Mouse (Mus musculus): ENCODE measurements around the gene Cyp2d11. TPM values are rescaled to one million over a fixed set of nuclear protein-coding genes. Genes with fewer than 3 reads are reported as not detected.

Gene Cyp2d11
- total RNA-seq, 2 experiments from 2014 or later: 0.63 TPM; not detected in 1

DNA sequence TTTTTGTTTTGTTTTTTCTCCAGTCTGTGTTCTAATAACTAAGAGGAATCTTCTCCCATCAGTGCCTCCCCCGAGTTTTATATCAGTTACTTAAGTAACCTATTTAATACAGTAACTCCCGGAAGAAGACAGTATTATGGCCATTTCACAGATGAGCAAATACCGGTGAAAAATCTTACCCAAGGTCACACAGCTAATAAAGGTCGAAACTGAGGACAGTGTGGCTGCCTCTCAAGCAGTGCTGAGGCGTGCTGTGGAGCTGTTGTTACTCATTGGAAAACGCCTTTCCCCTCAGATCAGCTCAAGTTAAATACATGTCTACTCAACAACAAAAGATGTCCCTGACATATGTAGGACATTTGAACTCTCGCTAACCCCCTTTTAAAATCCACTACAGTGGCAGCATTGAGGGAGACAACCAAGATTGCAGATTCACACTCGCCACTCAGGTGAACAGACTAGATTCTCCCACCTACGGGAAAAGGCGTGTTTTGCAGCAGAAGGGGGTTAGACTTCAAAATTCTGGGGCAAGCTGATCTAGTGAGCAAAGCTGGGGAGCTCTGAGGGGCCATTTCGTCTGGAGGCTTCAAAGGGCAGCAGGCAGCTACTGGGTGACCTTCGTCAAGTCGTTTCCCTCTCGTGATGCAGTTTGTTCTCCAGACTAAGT lies 40.6 kb downstream of the Cyp2d11 start:
- no peak for DNase-seq (ENCODE audit: low spot score in 2 of 2)

DNA sequence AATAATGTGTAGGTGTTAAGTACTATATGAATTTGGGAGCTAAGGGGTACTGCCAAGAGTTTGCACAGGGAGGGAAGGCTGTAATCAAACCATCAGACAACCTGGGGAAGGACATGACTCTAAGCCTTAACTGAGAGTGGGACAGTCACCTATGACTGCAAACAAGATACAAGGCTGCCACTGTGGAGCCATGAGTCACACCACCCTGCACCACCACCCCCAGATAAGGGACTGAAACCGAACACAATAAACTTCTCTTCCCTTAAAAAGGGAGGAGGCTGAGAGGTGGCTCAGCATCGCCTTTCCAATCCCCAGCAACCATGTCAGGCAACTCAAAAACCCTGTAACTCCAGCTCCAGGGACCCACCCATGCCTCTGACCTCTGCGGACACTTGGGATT lies 42.3 kb downstream of the Cyp2d11 start:
- no peak for DNase-seq (ENCODE audit: low spot score in 2 of 2)

DNA sequence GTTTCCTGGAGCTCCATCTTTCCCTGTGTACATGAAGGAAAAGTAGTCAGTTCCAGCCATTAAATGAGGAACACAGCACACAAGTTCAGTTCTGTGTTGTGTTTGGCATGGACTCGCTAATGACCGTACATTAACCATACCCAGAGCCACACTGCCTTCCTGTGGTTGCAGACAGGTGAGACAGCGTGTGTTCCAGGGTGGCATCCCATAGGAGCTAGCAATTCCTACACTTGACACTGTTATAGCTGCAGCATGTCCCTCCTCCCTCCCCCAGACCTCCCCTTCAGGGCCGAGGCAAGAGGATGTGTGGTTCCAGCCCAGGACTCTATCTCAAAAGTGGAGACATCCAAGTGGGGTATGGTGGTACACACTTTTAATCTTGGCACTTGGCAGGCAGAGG lies 43.5 kb downstream of the Cyp2d11 start:
- DNase-seq (ENCODE audit: low spot score in 2 of 2): no peak

DNA sequence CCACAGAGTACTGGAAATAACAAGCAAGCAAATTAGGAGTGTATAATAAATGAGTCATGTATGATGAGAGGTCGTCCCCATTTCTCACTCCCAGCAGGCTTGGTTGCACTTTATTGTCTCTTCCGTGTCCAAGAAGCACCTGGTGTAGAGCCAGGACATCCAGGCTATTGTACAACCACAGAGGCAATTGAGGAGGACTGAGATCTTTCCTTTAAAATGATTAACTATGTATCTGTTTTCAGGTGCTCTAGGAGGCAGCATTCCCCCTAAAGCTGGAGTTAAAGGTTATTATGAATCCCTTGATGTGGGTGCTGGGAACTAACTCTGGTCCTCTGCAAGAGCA lies 44.9 kb downstream of the Cyp2d11 start:
- no peak for DNase-seq (ENCODE audit: low spot score in 2 of 2)

DNA sequence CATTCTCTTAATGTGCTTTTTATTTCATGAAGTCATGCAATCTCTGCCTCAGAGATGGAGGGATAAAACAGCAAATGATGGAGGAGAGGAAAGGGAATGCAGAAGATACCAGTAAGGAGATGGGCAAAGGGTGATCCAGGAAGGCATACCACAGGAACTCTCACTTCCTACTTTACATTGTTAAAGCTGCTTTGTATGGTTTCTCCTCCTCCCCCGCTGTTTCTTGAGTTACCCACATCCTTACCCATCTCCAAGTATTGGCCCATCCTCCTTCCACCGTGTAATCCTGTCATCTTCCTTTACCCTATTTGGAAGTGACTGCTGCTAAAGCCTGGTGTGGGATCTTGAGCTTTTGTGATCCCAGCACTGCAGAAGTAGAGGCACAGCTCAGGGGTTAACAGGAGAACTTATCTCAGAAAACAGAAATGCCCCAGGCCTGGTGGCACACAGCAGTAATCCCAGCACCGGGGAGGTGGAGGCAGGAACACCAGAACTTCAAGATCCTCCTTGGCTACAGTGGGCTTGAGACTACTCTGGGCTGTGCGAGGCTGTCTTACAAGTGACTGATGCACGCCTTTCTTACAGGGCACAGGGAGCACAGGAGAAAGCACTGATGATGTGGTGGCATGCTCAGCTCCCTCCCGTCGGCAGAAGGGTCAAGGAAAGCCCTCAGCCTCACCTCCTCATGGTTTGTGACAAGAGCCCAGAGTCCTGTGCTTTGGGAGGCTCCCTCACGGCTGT lies 45.4 kb downstream of the Cyp2d11 start:
- DNase-seq (ENCODE audit: low spot score in 2 of 2): no peak

DNA sequence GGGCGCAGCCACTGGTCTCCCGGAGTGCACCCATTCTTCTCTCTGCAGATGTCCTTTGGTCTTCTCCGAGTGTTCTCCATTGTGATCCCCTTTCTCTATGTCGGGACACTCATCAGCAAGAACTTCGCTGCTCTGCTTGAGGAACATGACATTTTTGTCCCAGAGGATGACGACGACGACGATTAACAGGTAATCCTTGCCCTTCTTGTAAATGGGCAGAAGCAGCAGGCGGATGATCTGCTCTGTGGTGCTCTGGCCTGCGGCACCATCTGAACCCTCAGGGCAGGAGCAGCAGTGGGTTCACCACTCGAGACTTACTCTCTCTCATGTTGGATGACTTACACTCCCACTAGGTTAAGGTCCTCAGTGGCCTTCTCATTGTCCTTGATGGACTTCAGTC lies 46.0 kb downstream of the Cyp2d11 start:
- DNase-seq (ENCODE audit: low spot score in 2 of 2): no peak

DNA sequence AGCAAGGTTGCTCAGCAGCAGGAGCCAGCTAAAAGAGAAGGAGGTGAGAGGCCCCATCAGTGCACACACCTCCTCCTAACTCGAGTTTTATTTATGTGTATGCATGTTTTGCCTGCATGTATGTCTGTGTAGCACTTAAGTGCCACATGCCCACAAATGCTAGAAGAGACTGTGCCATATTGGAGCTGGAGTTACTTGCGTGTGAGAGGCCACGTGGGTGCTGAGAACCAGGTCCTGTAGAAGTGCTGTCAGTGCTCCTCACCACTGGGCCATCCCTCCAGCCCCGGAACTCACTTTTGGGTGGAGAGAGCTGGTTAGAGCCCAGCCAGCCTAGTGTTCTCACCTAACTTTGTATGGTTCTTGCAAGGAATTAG lies 46.5 kb downstream of the Cyp2d11 start:
- DNase-seq (ENCODE audit: low spot score in 2 of 2): no peak

DNA sequence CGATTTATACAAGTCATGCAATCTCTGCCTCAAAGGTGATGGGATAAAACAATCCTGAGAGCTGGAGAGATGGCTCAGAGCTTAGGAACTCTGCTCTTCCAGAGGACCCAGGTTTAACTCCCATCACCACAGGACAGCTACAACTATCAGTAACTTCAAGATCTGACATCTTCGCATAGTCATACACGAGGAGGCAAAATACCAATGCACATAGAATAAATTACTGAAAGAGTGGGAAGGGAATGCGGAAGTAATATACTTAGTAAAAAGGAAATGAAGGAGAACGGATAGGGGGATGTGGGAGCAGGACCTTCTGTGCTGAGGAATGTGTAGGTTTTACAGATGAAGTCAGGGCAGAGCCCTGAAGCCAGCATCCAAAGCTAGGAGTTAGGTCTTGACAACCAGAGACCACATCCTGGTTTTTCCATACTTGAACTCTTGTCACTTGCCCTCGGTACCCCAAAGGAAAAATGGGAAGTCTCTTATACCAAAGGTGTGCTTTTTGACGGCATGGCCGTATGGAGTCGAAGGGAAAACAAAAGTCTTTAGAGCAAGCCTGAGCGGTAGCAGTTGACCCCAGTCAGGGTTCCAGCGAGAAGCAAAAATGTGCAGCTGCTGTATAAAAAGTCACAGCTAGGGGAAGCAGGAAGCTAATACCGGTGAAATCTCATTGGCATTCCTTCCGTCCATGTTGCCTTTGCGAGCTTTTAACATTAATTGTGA lies 47.1 kb downstream of the Cyp2d11 start:
- DNase-seq (ENCODE audit: low spot score in 2 of 2): no peak

DNA sequence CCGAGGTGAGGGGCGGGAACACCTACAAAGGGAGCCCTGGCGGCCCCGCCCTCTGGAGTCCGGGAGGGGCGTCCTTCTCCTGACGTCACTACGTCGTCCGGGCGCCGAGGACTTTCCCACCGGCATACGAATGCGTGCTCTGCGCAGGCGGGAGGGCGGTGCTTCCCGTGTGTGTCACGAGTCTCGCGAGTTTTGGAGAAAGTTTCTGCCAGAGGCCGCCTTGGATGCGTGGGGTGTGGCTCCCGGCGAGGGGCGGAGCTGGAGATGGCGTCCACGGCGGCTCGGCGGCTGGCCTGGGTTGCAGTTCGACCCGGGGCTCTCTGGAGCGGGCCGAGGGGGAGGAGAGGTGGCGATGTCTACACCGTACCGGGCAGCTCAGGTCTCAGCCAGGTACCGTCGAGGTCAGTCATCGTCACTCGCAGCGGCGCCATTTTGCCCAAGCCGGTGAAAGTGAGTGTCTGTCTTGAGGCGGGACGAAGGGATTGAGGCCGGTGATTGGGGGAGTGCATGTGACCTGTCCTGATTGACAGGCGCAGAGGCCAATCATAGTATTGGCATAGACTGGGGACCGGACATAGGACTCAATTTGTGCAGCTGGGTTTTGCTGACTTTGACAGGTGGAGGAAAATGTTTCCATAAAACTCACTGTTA lies 47.9 kb downstream of the Cyp2d11 start:
- peak; percentile 94 for DNase-seq (ENCODE audit: low spot score in 2 of 2)

DNA sequence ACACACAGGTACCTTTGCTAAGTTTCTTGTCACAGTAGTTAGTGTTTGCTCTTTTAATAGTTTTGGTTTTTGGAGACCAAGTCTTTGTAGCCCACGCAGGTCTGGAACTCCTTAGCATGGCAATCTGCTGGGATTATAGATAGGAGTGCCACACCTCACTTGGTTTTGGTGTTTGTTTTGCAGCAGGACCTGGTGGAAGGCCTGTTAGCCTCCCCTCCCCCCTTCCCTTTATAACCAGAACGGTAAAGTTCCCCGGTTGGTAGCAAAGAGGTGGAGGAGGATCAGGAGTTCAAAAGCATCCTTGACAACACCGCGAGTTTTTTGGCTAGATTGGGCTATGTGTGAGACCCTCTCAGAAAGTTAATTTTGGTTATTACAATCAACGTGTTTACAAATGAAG lies 48.9 kb downstream of the Cyp2d11 start:
- no peak for DNase-seq (ENCODE audit: low spot score in 2 of 2)

DNA sequence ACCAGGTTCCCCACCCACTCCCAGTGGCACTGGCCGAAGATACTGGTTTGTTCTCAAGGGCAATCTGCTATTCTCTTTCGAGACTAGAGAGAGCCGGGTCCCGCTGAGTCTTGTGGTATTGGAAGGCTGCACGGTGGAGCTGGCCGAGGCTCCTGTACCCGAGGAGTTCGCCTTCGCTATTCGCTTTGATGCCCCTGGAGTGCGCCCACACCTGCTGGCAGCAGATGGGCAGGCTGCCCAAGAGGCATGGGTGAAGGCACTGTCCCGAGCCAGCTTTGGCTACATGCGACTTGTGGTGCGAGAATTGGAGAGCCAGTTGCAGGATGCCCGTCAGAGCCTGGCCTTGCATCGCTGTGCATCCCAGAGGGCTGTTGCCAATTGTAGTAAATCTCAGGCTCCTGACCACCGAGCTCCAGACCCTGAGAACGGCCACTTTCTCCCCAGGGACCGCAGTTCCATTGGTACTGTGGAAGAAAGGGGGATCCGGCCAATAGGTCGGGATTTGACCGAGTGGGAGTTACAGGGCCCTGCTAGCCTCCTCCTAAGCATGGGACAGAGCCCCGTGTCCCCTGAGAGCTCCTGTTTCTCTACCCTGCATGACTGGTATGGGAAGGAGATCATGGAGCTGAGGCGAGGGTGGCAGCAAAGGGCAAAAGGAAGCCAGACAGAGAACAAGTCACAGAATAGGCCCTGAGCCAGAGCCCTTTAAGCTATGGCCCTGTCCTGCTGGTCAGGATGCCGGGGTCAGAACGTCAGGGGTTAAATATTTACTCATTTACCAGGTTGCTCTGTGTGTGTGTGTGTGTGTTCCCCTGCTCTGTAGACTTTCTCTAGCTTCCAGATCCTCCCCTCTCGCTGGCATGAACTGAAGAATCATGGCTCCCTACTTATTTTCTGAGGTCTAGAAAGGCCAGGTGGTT lies 50.2 kb downstream of the Cyp2d11 start:
- DNase-seq (ENCODE audit: low spot score in 2 of 2): no peak

DNA sequence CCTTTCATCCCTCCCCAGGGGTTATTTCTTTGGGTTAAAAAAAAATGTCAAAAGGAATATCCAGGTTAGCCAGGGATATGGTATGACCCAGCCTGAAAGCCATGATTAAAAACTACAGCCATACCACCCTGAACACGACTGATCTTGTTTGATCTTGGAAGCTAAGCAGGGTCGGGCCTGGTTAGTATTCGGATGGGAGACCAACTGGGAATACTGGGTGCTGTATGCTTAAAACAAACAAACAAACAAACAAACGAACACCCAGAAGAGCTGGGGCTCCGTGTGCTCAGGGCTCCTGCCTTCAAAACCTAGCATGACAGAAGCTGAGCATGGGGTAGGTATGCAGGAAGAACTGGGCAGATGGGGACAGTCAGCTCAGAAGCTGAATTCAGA lies 51.3 kb downstream of the Cyp2d11 start:
- DNase-seq (ENCODE audit: low spot score in 2 of 2): no peak

DNA sequence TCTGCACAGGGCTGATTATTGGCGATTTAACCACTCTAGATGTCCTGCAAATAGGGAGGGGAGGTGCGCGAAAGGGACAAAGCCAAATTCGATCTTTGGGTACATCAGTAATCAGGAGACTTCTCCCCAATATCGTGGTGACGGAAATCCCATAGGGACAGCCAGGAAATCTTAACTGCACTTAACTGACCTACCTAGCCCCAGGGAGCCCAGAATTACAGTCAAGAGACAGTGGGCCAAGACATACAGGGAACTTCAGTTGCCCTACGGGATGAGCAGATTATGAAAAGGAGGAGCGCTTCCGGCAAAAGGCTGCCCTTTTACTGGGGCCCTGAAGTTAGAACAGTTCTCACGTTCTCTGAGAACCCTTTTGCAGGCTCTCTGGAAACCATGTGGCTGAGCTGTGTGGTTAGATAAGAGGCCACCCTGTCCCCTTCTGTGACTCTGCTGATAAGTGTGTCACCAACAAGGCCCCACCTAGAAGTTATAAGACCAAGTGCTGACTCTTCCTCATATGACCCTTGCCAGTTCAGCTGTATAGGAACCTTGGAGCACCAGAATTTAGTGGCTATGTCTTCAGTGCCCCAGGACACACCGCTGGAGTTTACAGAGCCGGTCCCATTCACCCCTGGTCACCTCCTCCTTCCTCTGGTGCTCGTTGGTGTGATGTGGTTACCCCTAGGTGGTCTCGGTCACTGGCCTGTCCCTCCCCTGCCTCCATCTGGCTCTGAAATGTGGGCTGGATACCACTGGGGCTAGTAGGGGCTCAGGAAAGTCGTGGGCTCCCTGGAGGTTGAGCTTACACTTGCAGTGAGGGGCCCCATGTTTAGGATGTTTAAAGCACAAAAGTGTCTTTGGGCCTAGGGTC lies 51.9 kb downstream of the Cyp2d11 start:
- no peak for DNase-seq (ENCODE audit: low spot score in 2 of 2)

DNA sequence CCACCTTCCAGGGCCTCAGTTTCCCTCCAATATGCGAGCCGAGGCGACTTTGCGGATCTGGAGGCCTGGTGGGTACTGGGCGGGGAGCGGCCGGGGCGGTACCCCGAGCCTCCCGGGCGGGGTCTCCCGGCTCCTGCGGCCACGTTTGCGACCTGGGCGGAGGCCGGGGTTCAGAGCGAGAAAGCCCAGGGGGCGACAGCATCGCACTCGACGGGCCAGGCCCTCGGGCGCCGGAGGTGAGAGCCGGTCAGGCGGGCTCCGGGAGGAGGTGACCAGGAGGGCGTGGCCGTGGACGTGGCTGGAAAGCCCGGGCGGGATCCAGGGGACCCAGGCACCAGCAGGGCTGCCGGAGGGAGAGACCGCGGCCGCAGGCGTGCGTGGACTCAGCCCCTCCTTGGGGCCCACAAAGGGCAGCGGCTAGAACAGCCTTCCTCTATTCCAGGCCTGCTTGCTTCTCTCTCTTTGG lies 52.8 kb downstream of the Cyp2d11 start:
- DNase-seq (ENCODE audit: low spot score in 2 of 2): peak; percentile 45 to 59

DNA sequence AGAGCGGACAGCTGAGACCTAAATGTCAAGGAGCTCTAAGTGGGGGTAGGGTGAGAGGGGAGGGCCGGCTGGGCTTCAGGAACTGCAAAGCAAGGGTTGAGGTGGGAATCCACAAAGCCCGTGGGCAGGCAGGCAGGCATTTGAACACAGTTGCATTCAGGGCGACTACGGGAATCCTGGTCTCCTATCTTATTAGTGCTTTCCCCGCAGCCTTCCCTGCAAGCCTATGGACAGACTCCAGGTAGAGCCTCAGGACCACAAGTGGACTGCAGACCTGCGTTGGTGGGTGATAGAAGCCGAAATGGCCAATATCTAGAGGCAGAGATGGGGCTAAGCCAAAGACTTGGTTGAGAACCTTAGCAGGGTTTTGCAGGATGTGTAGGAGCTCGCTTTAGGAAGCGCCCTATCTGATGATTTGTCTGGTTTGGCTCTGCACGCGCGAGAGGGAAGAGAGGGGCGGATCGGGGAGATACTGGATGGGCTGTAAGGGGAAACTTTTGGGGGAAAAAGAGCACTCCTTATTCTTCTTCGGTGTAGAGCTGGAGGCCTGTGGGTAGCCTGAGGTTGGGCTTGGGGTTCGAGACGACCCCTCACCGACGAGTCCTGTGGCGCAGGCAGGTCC lies 53.3 kb downstream of the Cyp2d11 start:
- no peak for DNase-seq (ENCODE audit: low spot score in 2 of 2)

DNA sequence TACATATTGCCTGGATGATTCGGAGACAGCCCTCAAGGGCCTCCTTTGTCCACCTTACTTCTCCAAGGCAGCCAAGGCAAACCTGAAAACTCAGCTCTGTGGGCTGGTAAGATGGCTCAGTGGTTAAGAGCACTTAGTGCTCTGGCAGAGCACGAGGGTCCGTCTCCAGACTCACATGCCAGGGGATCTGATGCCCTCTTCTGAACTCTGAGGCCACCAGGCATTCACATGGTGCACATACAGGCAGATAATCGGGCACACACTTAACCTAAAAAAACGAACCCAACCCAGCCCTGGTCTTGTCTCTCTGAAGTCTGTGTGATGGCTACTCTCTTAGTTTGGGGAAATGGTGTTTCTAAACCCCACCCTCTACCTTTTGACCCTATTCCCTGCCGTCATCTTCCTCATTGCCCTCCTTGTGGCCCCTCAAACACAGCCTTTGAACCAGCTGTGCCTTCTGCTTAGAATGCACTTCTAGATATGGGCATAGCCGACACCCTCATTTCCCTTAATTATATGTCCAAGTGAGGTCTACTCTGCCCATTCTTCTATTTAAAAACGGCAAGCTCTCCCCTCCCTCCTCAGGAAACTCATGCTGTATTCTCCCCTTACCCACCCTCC lies 54.1 kb downstream of the Cyp2d11 start:
- no peak for DNase-seq (ENCODE audit: low spot score in 2 of 2)
